Mouse (Mus musculus): Measurements from ENCODE around the gene Zhx3. TPM values are rescaled to one million over a fixed set of nuclear protein-coding genes. Genes with fewer than 3 reads are reported as not detected.

The Zhx3 gene
- polyA plus RNA-seq, 2 experiments = 0.73 to 1.6 TPM

GRCm38 (mm10) chr2:160865266-160865665, 7.5 kb downstream of the Zhx3 start:
- ATAC-seq (ENCODE audit: insufficient read depth) (no peak), DNase-seq (ENCODE audit: low read depth in 3 of 3, low spot score in 3 of 3) (no peak)

DNA sequence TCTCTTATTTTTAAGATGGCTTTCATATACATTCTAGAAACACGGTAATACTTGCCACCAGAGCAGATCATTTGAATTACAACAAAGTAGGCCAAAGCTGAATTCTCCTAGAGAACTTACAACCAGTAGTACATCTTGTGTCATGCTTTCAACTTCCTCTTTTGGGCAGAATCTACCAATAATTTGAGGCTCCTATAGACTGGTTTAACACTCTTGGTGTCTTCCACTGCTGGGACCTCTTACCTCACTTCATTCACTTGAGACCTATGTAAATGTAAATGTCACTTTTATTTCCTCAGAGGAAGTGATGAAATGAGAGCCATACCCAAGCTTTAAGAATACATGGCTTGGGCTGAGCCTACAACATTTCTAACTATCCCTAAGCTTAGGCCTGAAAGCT, 8.7 kb downstream of the Zhx3 start:
- no peak for DNase-seq (ENCODE audit: low read depth in 3 of 3, low spot score in 3 of 3)
- TF ChIP-seq EP300 (IDR thresholded peaks at IDR 0.05; ENCODE audit: low read depth) (no peak), CTCF (IDR thresholded peaks at IDR 0.05; ENCODE audit: low read depth) (no peak)
- Histone ChIP-seq H3K9me3 (ENCODE audit: control insufficient read depth, low read length) (no peaks in the 10 kb centered on the region), H3K9ac (replicated peaks) (no peak overlapping the region), H3K27me3 (ENCODE audit: control insufficient read depth, insufficient read depth, low read length) (no peaks in the 10 kb centered on the region; the same call in 1 of the 2 replicates), H3K36me3 (replicated peaks; ENCODE audit: control insufficient read depth, insufficient read depth, low read depth) (no peaks in the 10 kb centered on the region), H3K4me2 (ENCODE audit: low read depth) (no peak overlapping the region), H3K4me3 (ENCODE audit: insufficient read depth in 1 of 2, low read depth in 2 of 2, low read length in 2 of 2) (no peak overlapping the region), H3K4me1 (replicated peaks; ENCODE audit: control insufficient read depth in 2 of 2, insufficient read depth in 2 of 2, low read length in 1 of 2) (0 out of 4 replicates have a peak, but pooled peaks cover 0 to 2% of the 10 kb centered on the region in 2 experiments), H3K27ac (no peak overlapping the region)
- ATAC-seq (ENCODE audit: insufficient read depth) = no peak
- 65% methylated on average over 1 of the region's 1 CpGs for WGBS (ENCODE audit: insufficient replicate concordance)

More at GRCm38 (mm10) chr2:160865266-160865665, 7.5 kb downstream of the Zhx3 start:
- TF ChIP-seq EP300 (IDR thresholded peaks at IDR 0.05; ENCODE audit: low read depth) = no peak
- no peak for TF ChIP-seq CTCF (IDR thresholded peaks at IDR 0.05; ENCODE audit: low read depth)
- no peak overlapping the region for H3K4me2 ChIP-seq (ENCODE audit: low read depth)
- no peaks in the 10 kb centered on the region; the same call in 1 of the 2 replicates for H3K27me3 ChIP-seq (ENCODE audit: control insufficient read depth, insufficient read depth, low read length)
- no peaks in the 10 kb centered on the region for H3K36me3 ChIP-seq (replicated peaks; ENCODE audit: control insufficient read depth, insufficient read depth, low read depth)
- 52% methylated on average over 2 of the region's 2 CpGs for WGBS (ENCODE audit: insufficient replicate concordance)
- H3K9ac ChIP-seq (replicated peaks) = no peak overlapping the region
- no peaks in the 10 kb centered on the region for H3K9me3 ChIP-seq (ENCODE audit: control insufficient read depth, low read length)
- no peak overlapping the region for H3K4me3 ChIP-seq (ENCODE audit: insufficient read depth in 1 of 2, low read depth in 2 of 2, low read length in 2 of 2)
- H3K4me1 ChIP-seq (replicated peaks; ENCODE audit: control insufficient read depth in 2 of 2, insufficient read depth in 2 of 2, low read length in 1 of 2) = no peaks in the 10 kb centered on the region
- H3K27ac ChIP-seq = no peak overlapping the region

- DNase-seq (ENCODE audit: low read depth in 3 of 3, low spot score in 3 of 3) (no peak), ATAC-seq (ENCODE audit: insufficient read depth) (no peak)
- Histone ChIP-seq H3K9me3 (ENCODE audit: control insufficient read depth, low read length) (no peaks in the 10 kb centered on the region), H3K27me3 (ENCODE audit: control insufficient read depth, insufficient read depth, low read length) (no peaks in the 10 kb centered on the region; the same call in 1 of the 2 replicates), H3K27ac (no peak overlapping the region), H3K4me2 (ENCODE audit: low read depth) (no peak overlapping the region), H3K36me3 (replicated peaks; ENCODE audit: control insufficient read depth, insufficient read depth, low read depth) (no peaks in the 10 kb centered on the region), H3K4me1 (replicated peaks; ENCODE audit: control insufficient read depth in 2 of 2, insufficient read depth in 2 of 2, low read length in 1 of 2) (0 out of 4 replicates have a peak, but pooled peaks cover 0 to 2% of the 10 kb centered on the region in 2 experiments), H3K9ac (replicated peaks) (no peak overlapping the region), H3K4me3 (ENCODE audit: insufficient read depth in 1 of 2, low read depth in 2 of 2, low read length in 2 of 2) (no peak overlapping the region)
- 21% methylated on average over 1 of the region's 1 CpGs for WGBS (ENCODE audit: insufficient replicate concordance)
- no peak for TF ChIP-seq CTCF (IDR thresholded peaks at IDR 0.05; ENCODE audit: low read depth)
- no peak for TF ChIP-seq EP300 (IDR thresholded peaks at IDR 0.05; ENCODE audit: low read depth)
Observed at GRCm38 (mm10) chr2:160860363-160860762, 12.4 kb downstream of the Zhx3 start.

DNA sequence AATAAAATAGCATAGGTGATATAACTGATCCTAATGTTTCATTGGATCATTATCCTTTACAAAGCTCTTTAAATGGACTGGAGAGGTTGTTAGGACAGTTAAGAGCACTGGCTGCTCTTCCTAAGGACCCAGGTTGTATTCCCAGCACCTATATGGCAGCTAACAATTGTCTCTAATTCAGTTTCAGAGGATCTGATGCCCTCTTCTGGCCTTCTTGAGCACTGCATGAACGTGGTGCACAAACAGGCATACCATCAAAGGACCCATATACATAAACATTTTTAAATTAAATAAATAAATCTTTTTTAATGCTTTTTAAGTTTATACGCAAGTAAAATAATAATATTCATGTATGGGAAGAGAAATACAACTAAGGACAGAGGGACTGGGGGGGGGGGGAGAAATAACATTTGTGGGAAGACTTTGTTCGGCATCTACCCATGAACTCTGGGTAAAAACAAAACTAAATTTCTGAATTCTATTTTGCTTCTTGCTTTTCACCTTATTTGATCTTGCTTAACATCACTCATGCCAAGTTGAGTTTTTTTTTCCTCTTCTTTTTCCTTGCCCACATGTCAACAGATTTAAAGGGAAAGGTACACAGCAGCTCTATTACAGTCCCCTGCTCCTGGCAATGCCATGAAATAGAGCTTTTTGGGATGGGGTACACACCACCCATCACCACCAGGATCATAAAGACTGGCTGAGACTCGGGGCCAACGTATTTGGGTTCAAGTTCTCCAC, 16.3 kb downstream of the Zhx3 start:
- Histone ChIP-seq H3K4me2 (ENCODE audit: low read depth) (no peak overlapping the region), H3K4me3 (ENCODE audit: insufficient read depth in 1 of 2, low read depth in 2 of 2, low read length in 2 of 2) (no peak overlapping the region), H3K27ac (no peak overlapping the region), H3K27me3 (ENCODE audit: control insufficient read depth, insufficient read depth, low read length) (no peaks in the 10 kb centered on the region), H3K9me3 (ENCODE audit: control insufficient read depth, low read length) (no peaks in the 10 kb centered on the region), H3K9ac (replicated peaks) (no peak overlapping the region), H3K4me1 (replicated peaks; ENCODE audit: control insufficient read depth in 2 of 2, insufficient read depth in 2 of 2, low read length in 1 of 2) (0 out of 4 replicates have a peak, but pooled peaks cover 0 to 2% of the 10 kb centered on the region in 2 experiments), H3K36me3 (replicated peaks; ENCODE audit: control insufficient read depth, insufficient read depth, low read depth) (no peaks in the 10 kb centered on the region)
- TF ChIP-seq EP300 (IDR thresholded peaks at IDR 0.05; ENCODE audit: low read depth) = no peak
- TF ChIP-seq CTCF (IDR thresholded peaks at IDR 0.05; ENCODE audit: low read depth) = peak; percentile 34; the same call in 1 of the 2 replicates
- no peak for DNase-seq (ENCODE audit: low read depth in 3 of 3, low spot score in 3 of 3)
- no peak for ATAC-seq (ENCODE audit: insufficient read depth)
- WGBS (ENCODE audit: insufficient replicate concordance) = 58% methylated on average over 5 of the region's 5 CpGs

DNA sequence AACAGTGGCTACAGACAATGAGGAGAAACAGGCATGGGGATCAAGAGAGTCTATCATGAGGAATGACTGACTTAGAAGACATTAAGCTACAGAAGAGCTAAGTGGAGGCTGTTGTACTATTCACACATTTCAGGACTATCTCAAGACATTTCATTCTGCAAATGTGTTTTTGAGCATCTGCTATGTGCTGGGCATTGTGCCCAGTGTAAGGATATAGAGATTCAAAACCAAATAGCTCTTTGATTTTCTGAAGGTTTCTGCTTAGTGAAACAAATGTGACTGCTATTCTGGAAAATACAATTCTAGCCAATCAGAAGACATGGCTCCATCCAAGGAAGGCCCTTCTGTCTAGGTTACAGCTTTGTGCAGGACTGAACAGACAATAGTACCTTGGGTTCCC, 18.1 kb downstream of the Zhx3 start:
- H3K4me1 ChIP-seq (replicated peaks; ENCODE audit: control insufficient read depth in 2 of 2, insufficient read depth in 2 of 2, low read length in 1 of 2) = 0 out of 4 replicates have a peak, but pooled peaks cover 0 to 2% of the 10 kb centered on the region in 2 experiments
- H3K9ac ChIP-seq (replicated peaks) = no peak overlapping the region
- no peak overlapping the region for H3K27ac ChIP-seq
- H3K4me2 ChIP-seq (ENCODE audit: low read depth) = no peak overlapping the region
- TF ChIP-seq EP300 (IDR thresholded peaks at IDR 0.05; ENCODE audit: low read depth) (no peak), CTCF (IDR thresholded peaks at IDR 0.05; ENCODE audit: low read depth) (no peak)
- no peak for DNase-seq (ENCODE audit: low read depth in 3 of 3, low spot score in 3 of 3)
- H3K27me3 ChIP-seq (ENCODE audit: control insufficient read depth, insufficient read depth, low read length) = no peaks in the 10 kb centered on the region
- no peak overlapping the region for H3K4me3 ChIP-seq (ENCODE audit: insufficient read depth in 1 of 2, low read depth in 2 of 2, low read length in 2 of 2)
- no peak for ATAC-seq (ENCODE audit: insufficient read depth)
- no peaks in the 10 kb centered on the region for H3K36me3 ChIP-seq (replicated peaks; ENCODE audit: control insufficient read depth, insufficient read depth, low read depth)
- no peaks in the 10 kb centered on the region for H3K9me3 ChIP-seq (ENCODE audit: control insufficient read depth, low read length)
